Mouse (Mus musculus) heart, postnatal 0 days (tissue): Measurements from ENCODE around the gene Gm13199.

Experiments
- CTCF ChIP-seq: IDR thresholded peaks from 2 replicates; pipeline ENCODE4 v1.5.1; 2016; ENCODE audit warnings: antibody characterized with exemption, control low read depth, low read depth
- EP300 ChIP-seq: IDR thresholded peaks from 2 replicates; pipeline ENCODE4 v1.6.1; 2016; ENCODE audit warnings: antibody characterized with exemption, low read depth

- TF ChIP-seq CTCF = 0 out of 2 replicates have a peak, but pooled peaks have one; percentile 8
- no peak for TF ChIP-seq EP300
Measured at GRCm38 (mm10) chr2:5894843-5895570, 32.3 kb upstream of the Gm13199 start, which contains the start of gene Sec61a2.
